Mouse (Mus musculus) CD4-positive, CD25-positive, alpha-beta regulatory T cell, adult 2 months (primary cell): ENCODE measurements around the gene 1700011L22Rik.

Source experiments
- DNase-seq: peaks from one replicate; pipeline ENCODE4 v3.0.0-alpha.2; 2012; ENCODE audit warnings: low read depth, low spot score

The 1700011L22Rik gene

DNA sequence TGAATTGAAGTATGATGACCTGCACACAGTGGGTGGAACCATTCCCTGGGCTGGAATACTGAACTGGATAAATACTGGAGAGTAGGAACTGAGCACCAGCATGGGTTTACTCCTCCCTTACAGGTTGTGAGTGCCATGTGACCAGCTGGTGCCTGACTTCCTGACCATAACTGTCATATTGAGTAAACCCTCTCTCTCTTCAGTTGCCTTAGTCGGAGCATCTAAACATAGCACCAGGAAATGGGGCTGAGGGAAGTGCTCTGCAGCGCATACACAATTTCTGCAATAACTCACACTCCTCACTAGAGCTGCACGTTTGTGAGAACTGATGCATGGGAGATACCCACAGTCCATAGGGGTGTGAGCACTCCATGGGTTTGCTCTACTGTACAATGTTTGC, 9.1 kb downstream of the 1700011L22Rik start:
- DNase-seq, result no peak

DNA sequence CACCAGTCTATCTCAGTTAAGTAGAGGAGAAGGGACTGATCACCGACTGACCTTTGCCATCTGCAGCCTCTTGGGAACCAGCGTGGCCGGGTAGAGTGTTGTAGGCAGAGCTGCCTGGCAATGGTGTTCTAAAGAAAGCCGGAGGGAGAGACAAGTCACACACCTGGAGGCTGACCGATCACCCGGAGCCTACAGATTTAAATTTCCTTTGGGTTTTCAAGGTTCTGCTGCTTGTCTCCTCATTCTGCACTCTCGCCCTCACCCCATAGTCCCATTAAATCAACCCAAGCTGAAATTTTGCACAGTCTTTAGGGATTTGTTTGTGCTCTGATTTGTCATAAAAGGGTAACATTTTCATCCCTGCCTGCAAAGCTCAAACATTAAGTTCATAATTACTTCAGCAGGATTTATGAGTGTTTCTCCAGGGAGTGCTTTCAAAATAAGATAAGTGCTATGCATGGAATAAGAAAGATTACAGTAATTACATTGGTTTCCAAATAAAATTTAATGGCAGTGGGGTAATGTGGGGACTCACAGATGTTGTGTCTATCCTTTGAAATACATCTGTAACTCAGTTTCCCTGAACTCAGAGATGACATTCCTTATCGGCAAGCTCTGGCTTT, 19.0 kb downstream of the 1700011L22Rik start:
- DNase-seq, result no peak

DNA sequence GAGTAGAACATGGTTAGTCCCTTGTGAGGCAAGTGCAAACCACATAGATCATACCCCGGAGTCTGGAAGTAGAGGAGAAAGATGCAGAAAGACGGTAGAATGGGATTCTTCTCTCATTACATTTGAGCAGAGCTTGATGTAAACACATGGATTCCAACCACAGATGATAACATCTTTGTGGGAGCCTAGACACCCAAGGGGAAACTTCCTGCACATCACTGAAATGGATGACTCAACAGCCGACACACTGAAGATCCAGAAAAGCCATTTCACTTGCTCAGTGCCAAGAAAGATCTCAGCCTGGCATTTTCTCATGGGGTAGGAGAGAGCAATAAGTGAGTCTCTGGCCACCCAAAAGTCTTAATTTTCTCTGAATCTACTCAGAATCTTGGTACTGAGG, 20.5 kb downstream of the 1700011L22Rik start:
- DNase-seq, result no peak

GRCm38 (mm10) chr8:79227194-79227593, 21.2 kb downstream of the 1700011L22Rik start:
- DNase-seq, result no peak

DNA sequence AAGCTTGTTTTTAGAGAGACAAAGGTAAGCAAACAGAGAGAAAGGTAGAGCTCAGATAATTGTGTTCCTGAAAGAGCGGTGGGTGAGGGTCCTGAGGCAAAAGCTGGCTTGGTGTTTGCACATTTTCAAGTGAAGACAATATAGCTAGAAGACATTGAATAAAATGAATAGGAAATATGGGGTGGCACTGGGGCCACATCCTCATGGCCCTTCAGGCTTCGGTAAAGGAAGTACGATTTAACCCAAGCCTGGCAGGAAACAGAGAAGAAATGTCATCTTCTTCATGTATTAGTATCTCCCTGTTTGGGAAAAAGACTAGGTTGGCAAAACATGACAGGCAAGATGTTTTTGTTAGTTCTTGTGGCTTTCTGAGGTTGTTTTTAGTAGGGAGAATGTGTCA, 22.3 kb downstream of the 1700011L22Rik start:
- DNase-seq, result no peak

GRCm38 (mm10) chr8:79225586-79225985, 22.8 kb downstream of the 1700011L22Rik start:
- no peak for DNase-seq

GRCm38 (mm10) chr8:79224363-79224762, 24.0 kb downstream of the 1700011L22Rik start:
- no peak for DNase-seq

DNA sequence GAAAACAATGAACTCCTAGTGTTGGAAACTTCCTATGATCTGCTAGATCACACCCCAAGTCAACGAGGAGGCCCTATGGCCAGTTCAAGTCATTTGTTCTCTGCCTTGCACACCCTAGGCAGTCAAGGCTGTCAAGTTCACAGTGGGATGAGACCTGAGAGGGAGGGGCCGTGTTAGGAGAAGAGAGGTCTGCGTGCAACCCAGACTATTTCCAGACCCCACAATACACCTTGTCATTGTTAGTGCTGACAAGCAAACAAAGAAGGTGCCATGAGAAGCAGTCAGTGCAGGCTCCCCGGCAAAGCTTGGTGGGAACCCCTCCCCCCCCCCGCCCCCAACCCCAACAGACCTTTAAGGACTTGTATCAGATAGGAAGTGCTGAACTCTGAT, 25.6 kb downstream of the 1700011L22Rik start:
- DNase-seq, result no peak

DNA sequence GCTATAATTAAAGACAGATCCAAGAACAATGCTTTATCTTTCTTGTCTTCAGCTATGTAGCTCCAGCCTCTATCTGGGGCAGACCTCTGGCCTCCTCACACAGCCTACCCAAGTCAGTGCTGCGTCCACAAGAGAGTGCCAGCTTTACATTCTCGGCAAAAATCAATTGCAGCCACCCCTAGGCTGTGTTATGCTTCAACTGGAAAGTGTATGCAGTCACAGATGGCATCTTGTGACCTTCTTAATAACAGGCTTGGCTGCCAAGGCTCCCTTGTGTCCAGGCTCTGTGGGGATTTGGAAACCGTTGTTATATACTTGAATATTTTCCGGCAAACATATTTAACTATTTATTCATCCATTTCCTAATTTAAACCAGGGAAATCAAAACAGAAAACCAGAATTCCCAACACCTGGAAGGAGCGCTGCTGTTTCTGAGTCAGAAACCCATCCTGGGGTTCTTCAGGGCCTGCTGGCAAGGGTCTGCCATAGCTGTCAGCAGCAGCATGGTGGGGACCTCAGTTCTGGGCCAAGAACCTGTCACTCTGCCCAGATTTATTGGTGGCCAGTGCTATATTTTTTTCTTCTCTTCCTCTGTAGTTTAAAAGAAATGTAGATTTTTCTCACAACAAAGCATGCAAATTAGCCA, 26.1 kb downstream of the 1700011L22Rik start:
- DNase-seq, result no peak

DNA sequence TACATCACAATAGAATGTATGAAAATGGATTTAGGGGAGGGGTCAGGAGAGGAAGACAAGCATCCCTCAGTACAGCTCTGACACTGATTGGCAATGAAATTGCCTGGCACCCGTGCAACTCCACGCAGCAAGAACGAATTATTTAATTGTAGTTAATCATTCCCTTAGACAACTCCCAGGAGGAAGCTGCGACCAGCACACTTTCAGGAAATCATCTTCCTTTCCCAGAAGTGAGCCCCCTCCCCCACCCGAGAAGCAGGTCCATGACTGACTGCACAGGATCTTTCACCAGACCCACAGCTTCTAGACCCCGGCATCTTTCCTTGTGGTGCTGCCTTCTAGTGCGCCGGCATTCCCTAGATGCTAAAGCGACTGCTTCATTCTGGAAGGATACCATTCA, 36.7 kb downstream of the 1700011L22Rik start:
- DNase-seq, result no peak

DNA sequence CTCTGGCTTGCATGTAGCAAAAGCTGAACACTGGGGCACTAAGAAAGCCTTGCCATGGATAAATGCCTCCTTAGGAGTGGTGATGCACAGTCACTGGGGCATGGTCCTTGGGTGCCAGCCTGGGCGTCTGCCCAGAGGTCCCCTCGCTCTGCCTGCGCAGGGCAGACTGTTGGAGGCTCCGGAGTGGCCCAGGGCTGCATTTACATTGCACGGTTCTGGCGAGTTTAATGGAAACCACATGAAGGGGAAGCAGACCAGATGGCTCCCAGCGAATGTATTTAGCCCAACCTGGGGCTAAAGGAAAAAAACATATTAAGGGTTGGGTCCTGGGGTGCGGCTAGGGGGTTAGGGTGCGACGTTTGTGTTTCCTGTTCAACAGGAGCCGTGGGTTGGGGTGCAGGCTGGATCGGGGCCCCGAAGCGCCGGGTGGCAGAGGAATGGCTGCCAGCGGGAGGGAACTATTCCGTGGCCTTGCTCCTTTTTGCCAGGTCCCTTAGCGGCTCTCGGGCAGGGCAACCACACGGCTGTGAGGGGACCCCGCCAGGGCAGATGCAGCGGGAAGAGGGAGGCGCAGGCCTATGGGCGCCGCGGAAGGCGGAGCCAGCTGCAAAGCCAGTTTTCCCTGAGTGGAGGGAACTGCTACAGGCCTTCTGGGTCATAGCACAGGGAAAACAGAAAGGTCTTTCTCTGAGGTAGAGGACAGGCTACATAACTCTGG, 38.6 kb downstream of the 1700011L22Rik start:
- DNase-seq, result peak; percentile 20

- DNase-seq, result no peak
Measured at GRCm38 (mm10) chr8:79208691-79209640, 39.4 kb downstream of the 1700011L22Rik start.

- no peak for DNase-seq
Measured at GRCm38 (mm10) chr8:79208181-79208580, 40.2 kb downstream of the 1700011L22Rik start.

DNA sequence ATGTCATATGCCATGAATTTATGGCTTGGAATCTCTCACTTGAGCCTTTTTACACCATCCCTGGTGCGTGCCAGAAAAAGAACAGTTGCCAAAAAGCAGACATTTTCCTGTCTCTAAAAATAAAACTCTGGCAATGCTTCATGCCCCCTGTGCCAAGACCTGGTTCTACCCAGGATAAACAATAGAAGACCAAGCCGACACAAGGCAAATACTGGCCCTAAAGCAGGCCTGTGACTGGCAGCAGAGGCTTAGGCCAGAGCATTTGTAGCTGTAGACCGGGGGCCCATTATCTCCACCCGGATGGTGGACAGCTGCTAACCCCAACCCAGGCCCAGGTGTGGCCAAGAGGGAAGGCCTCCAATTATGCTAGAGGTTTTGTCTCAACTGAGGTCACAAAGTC, 41.5 kb downstream of the 1700011L22Rik start:
- DNase-seq, result no peak

- DNase-seq, result no peak
Measured at GRCm38 (mm10) chr8:79201446-79202147, 46.8 kb downstream of the 1700011L22Rik start.

GRCm38 (mm10) chr8:79198675-79199074, 49.7 kb downstream of the 1700011L22Rik start:
- DNase-seq, result no peak

GRCm38 (mm10) chr8:79196481-79196880, 51.9 kb downstream of the 1700011L22Rik start:
- DNase-seq, result no peak

DNA sequence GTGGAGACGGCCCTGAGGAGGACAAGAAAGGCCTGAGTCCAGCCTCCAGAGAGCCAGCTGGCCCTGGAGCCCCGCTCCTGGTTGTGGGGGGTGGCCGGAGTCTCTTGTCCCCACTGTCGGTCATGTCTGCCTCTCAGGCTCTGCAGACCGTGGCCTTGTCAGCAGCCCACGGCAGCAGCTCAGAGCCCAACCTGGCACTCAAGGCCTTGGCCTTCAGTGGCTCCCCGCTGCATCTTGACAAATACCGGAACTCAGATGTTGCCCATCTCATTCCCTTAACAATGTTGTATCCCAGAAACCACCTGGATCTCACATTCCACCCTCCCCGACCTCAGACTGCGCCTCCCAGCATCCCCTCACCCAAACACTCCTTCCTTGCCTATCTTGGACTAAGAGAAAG, 58.3 kb downstream of the 1700011L22Rik start:
- no peak for DNase-seq

- no peak for DNase-seq
Measured at GRCm38 (mm10) chr8:79185488-79185887, 62.9 kb downstream of the 1700011L22Rik start.

- no peak for DNase-seq
Measured at GRCm38 (mm10) chr8:79179678-79180077, 68.7 kb downstream of the 1700011L22Rik start.

DNA sequence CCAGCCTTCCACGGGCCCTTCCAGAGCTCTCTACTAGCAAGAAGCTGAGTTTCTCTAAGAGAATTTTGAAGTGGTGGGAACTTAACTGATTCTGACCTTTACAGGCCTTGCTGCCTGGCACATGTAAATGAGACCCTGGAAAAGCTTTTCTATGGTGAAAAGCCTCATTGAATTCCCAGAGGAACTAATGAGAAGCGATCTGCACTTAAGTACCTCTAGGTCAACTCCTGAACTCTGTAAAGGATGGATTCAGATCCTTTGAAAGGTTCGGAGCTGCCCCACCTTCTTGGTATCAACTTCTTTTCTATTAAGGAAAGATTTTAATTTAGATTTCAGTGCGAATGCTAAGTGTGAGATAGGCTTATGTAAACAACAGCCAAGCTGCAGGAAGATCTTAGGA, 72.4 kb downstream of the 1700011L22Rik start:
- DNase-seq, result no peak
